Mouse (Mus musculus): Measurements from ENCODE around the gene Tmem160.

GRCm38 (mm10) chr7:16460566-16460965, 8.0 kb downstream of the Tmem160 start:
- TF ChIP-seq CTCF (IDR thresholded peaks at IDR 0.05) (no peak), EP300 (IDR thresholded peaks at IDR 0.05) (no peak)

Data from lung, postnatal 0 days (tissue).